Mouse (Mus musculus): ENCODE measurements around the gene Klk7. TPM values are rescaled to one million over a fixed set of nuclear protein-coding genes. Genes with fewer than 3 reads are reported as not detected.

The Klk7 gene
- polyA plus RNA-seq, 1 experiment from 2014 or later = not detected

DNA sequence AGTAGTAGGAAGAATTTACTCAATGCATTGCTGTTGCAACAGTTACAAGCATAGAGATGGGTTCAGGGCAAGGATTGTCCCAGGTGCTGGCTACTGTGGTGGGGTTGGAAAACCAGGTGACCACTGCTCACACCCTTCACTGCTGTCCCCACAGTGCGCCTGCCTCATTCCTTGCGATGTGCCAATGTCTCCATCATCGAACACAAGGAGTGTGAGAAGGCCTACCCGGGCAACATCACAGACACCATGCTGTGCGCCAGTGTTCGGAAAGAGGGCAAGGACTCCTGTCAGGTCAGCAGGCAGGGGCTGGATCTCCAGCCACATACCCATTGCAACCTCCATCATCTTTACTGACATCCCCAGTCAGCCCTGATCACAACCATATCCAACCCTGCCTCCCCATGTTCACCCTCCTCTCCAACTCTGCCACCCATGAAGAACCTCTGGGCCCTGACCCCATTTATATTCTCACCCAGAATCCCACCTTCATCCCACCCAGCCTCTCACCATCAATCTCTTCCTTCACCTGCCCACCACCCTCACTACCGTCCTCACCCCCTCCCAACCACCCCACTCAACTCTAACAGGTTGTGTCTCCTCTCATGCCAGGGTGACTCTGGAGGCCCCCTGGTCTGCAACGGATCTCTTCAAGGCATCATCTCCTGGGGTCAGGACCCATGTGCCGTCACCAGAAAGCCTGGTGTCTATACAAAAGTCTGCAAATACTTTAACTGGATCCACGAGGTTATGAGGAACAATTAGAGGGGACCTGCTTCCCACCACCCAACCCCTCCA is 32.7 kb upstream of the Klk7 start:
- H3K27ac ChIP-seq = no peak overlapping the region
- no peak overlapping the region for H3K9ac ChIP-seq
- no peak overlapping the region for H3K4me2 ChIP-seq (replicated peaks)
- peaks cover 7% of the 10 kb centered on the region; the same call in 1 of the 2 replicates for H3K27me3 ChIP-seq (replicated peaks)
- no peak overlapping the region for H3K4me3 ChIP-seq
- peaks cover 7% of the 10 kb centered on the region; the same call in 1 of the 2 replicates for H3K4me1 ChIP-seq
- no peaks in the 10 kb centered on the region for H3K9me3 ChIP-seq
- H3K36me3 ChIP-seq = no peaks in the 10 kb centered on the region
- 85% methylated on average over 10 of the region's 10 CpGs for WGBS
- no peak for ATAC-seq (ENCODE audit: low FRiP score, low read depth)

DNA sequence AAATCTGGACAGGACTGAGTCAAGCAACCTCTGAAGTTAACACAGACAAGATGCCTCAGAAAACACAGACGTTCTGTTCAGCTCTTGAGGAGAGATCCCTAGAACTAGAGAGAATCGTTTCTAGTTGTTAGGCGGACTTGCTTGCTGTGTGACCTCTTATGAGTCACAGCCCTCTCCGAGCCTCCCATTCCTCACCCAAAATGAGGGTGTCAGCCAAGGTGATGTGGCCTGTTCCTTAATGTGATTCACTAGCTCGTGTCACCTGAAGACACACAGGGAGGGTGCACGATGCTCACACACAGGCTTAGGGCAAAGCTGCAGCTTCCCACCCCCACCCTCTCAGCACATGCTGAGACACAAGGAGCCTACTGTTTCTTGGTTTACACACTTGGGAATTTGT is 30.9 kb upstream of the Klk7 start:
- no peak overlapping the region for H3K9ac ChIP-seq
- ATAC-seq (ENCODE audit: low FRiP score, low read depth) = no peak
- H3K4me2 ChIP-seq (replicated peaks) = no peak overlapping the region
- H3K4me3 ChIP-seq = no peak overlapping the region
- no peaks in the 10 kb centered on the region for H3K36me3 ChIP-seq
- WGBS = 76% methylated on average over 6 of the region's 6 CpGs
- H3K9me3 ChIP-seq = no peaks in the 10 kb centered on the region
- peaks cover 7% of the 10 kb centered on the region; the same call in 1 of the 2 replicates for H3K4me1 ChIP-seq
- no peak overlapping the region for H3K27ac ChIP-seq
- H3K27me3 ChIP-seq (replicated peaks) = peaks cover 8% of the 10 kb centered on the region; the same call in 1 of the 2 replicates

DNA sequence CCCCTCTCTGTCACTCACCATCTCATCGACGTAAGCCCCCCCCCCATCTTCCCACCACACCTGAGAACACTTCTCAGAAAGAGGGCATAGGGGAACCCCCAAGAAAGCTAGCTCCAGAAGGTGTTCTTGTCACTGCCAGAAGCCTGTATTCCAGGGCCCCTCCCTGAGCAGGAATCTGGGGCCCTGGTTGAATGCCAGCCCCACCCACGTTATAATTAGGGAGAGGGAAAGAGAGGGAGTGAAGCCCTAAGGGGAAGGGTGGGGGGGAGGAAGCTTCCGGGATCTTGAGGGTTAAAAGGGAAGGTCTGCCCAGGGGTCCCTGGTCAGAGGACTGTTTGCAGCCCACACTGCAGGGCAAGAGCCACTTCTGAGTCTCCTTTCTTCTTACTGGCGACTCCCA is 30.3 kb upstream of the Klk7 start, which contains the start of gene Klk10:
Gene Klk10 (plus strand): TSS at position 290 of the 400 bp plus-strand sequence.
- Histone ChIP-seq H3K4me3 (no peak within 1 kb of the TSS), H3K4me1 (peaks cover 7% of the 10 kb centered on the region; the same call in 1 of the 2 replicates), H3K4me2 (replicated peaks) (no peak within 1 kb of the TSS), H3K9ac (no peak within 1 kb of the TSS), H3K27ac (no peak within 1 kb of the TSS), H3K9me3 (no peaks in the 10 kb centered on the region), H3K27me3 (replicated peaks) (peaks cover 8% of the 10 kb centered on the region; the same call in 1 of the 2 replicates), H3K36me3 (no peaks in the 10 kb centered on the region)
- WGBS = 54% methylated on average over 5 of the region's 5 CpGs
- ATAC-seq (ENCODE audit: low FRiP score, low read depth) = no peak

DNA sequence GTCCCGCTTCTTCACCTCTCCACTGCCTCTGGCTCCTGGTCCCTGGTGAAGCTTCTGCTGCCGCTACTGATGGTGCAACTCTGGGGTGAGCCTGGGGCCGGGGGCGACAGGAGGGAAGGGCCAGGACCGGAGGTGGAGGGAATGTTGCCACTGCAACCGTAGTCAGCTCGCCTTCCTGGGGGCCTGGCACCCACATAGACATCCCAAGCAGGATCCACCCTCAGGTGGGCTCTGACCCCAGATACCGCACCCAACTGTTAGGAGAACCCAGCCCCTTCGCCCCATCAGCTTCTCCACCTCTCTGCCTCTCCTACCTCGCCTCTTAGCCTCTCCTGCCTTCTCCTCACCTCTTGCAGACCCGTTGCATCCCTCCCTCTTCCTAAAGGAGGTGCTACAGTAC is 29.6 kb upstream of the Klk7 start:
- peaks cover 8% of the 10 kb centered on the region; the same call in 1 of the 2 replicates for H3K27me3 ChIP-seq (replicated peaks)
- no peak overlapping the region for H3K9ac ChIP-seq
- no peak overlapping the region for H3K4me3 ChIP-seq
- H3K4me2 ChIP-seq (replicated peaks) = no peak overlapping the region
- no peak overlapping the region for H3K27ac ChIP-seq
- H3K9me3 ChIP-seq = no peaks in the 10 kb centered on the region
- H3K4me1 ChIP-seq = peaks cover 7% of the 10 kb centered on the region; the same call in 1 of the 2 replicates
- H3K36me3 ChIP-seq = no peaks in the 10 kb centered on the region
- WGBS = 89% methylated on average over 11 of the region's 11 CpGs
- ATAC-seq (ENCODE audit: low FRiP score, low read depth) = no peak

DNA sequence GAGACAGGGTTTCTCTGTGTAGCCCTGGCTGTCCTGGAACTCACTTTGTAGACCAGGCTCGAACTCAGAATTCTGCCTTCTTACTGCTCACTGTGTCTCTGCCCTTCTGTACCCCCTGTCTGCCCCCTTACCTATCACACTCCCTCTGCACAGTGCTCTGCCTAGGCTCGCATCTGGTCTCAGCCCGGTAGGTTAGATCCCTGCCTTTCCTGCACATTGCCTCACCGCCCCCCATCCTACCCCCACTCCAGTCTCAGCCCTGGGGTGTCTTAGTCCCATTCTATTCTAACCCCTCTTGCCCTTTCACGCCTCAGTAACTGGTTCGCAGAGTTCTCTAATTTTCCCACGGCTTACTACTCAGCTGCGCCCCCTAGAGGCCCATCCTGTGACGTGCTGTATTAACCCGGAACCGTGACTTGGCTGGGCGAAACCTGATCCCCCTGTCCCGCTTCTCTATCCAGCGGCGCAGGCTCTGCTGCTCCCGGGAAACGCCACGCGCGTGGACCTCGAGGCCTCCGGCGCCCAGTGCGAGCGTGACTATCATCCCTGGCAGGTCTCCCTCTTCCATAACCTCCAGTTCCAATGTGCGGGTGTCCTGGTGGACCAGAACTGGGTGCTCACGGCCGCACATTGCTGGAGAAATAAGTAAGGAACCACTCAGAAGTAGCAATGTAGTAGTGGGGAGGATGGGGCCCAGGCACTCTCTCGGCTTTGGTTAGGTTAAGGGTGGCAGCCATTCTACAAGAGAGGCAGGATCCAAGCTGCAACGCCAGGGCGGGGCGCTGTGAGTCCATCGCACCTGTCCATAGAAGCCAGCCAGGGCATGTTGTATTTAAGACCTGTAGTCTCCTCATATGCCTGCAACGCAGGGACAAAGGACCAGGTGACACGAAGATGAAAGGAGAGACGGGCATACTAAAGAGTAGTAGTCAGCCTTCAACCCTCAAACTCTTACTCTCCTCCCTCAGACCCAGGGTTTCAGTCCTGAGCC is 28.5 kb upstream of the Klk7 start:
- peak; percentile 69 for ATAC-seq (ENCODE audit: low FRiP score, low read depth)
- H3K4me2 ChIP-seq (replicated peaks) = peak overlapping the region; percentile 64
- no peaks in the 10 kb centered on the region for H3K9me3 ChIP-seq
- WGBS = 9% methylated on average over 36 of the region's 36 CpGs
- peaks cover 7% of the 10 kb centered on the region; the same call in 1 of the 2 replicates for H3K4me1 ChIP-seq
- H3K4me3 ChIP-seq = peak overlapping the region; percentile 19; the same call in 1 of the 2 replicates
- H3K36me3 ChIP-seq = no peaks in the 10 kb centered on the region
- peak overlapping the region; percentile 38; the same call in 1 of the 2 replicates for H3K9ac ChIP-seq
- no peak overlapping the region for H3K27ac ChIP-seq
- H3K27me3 ChIP-seq (replicated peaks) = peaks cover 8% of the 10 kb centered on the region; the same call in 1 of the 2 replicates

DNA sequence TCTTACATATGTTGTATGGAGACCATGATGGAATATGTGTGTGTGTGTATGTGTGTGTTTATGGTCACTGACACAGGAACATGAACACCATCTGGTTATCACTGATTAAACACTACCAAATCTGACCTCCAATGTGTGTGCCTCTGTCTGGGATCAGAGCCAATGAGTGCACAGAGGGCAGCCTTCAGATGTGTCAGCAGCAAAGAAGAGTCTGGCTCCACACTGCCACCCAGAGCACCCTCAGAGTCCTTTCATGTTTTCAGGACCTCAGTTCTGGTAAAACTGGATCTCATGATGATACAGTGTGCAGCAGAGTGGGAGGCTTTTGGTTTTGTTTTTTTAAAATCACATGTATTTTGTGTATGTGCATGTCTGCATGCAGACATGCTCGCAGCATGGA is 25.8 kb upstream of the Klk7 start:
- Histone ChIP-seq H3K4me3 (no peak overlapping the region), H3K27ac (no peak overlapping the region), H3K9ac (no peak overlapping the region), H3K4me1 (peaks cover 7% of the 10 kb centered on the region; the same call in 1 of the 2 replicates), H3K36me3 (no peaks in the 10 kb centered on the region), H3K27me3 (replicated peaks) (peaks cover 8% of the 10 kb centered on the region; the same call in 1 of the 2 replicates), H3K4me2 (replicated peaks) (no peak overlapping the region), H3K9me3 (no peaks in the 10 kb centered on the region)
- no peak for ATAC-seq (ENCODE audit: low FRiP score, low read depth)
- WGBS = 85% methylated on average over 1 of the region's 1 CpGs

DNA sequence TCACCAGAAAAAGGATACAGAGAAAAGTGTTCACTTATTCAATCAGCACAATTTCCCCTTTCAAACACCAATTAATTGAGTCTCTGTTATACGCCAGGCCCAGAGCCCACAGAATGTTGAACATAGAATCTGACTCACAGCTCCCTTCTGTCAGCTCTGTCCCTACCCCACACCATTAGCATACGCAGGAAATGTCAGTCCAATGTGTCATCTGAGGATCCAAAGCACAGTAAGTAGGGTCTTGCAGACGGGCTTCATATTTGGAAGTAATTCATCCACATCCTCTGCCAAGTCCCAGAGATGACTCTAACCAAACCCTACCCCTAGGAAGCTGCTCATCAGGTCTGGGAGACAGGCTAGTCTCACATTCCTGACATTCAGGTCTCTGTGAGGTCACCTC is 23.0 kb upstream of the Klk7 start:
- no peak overlapping the region for H3K4me3 ChIP-seq
- WGBS = 79% methylated on average over 3 of the region's 3 CpGs

DNA sequence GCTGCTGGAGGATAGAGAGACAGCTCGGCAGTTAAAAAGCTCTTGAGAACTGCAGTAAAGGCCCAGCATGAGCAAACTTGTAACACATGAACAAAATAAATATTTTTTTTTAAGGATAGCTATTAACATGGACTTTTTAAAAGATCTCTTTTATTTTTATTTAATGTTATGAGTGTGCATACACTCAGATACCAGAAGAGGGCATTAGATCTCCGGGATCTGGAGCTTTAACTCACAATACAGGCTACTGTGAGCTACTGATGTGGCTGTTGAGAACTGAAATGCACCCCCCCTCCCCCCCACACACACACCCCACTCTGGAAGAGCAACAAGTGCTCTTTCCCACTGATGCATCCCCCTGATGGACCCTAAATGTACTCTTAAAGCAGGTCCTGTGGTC is 21.8 kb upstream of the Klk7 start:
- no peak overlapping the region for H3K9ac ChIP-seq
- H3K4me3 ChIP-seq = no peak overlapping the region
- H3K36me3 ChIP-seq = no peaks in the 10 kb centered on the region
- no peaks in the 10 kb centered on the region for H3K27me3 ChIP-seq (replicated peaks)
- H3K4me1 ChIP-seq = no peaks in the 10 kb centered on the region
- ATAC-seq (ENCODE audit: low FRiP score, low read depth) = no peak
- H3K4me2 ChIP-seq (replicated peaks) = no peak overlapping the region
- H3K27ac ChIP-seq = no peak overlapping the region
- H3K9me3 ChIP-seq = no peaks in the 10 kb centered on the region
- 79% methylated on average over 2 of the region's 2 CpGs for WGBS

More for the DNA sequence above, 23.0 kb upstream of the Klk7 start:
- H3K27ac ChIP-seq = no peak overlapping the region
- no peaks in the 10 kb centered on the region for H3K4me1 ChIP-seq
- H3K9ac ChIP-seq = no peak overlapping the region
- no peaks in the 10 kb centered on the region for H3K9me3 ChIP-seq
- ATAC-seq (ENCODE audit: low FRiP score, low read depth) = no peak
- no peak overlapping the region for H3K4me2 ChIP-seq (replicated peaks)
- no peaks in the 10 kb centered on the region for H3K36me3 ChIP-seq
- H3K27me3 ChIP-seq (replicated peaks) = peaks cover 4% of the 10 kb centered on the region; the same call in 1 of the 2 replicates

DNA sequence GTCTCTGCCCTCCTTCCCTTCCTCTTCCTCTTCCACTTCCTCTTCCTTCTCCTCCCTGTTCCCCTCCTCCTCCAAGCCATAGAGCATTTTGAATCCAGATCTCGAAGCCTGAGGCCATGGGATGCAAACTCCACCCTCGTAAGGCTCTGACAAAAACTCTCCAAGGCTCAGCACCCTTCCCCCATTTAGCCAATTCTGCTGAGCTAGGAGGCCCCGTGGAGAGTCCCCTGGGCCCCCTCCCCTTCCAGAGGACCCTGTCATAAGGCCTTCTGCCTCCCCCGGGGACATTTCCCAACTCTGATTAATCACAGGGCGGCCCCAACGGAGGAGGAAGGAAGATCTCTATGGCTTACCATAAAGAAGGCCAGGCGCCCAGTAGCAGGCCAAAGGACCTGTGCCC is 19.5 kb upstream of the Klk7 start, which contains the start of gene Klk9:
Gene Klk9 (plus strand): TSS at position 301 of the 400 bp plus-strand sequence.
- Histone ChIP-seq H3K36me3 (no peaks in the 10 kb centered on the region), H3K4me2 (replicated peaks) (no peak within 1 kb of the TSS), H3K27me3 (replicated peaks) (peaks cover 11% of the 10 kb centered on the region), H3K9me3 (no peaks in the 10 kb centered on the region), H3K4me3 (no peak within 1 kb of the TSS), H3K9ac (no peak within 1 kb of the TSS), H3K27ac (no peak within 1 kb of the TSS), H3K4me1 (peaks cover under 1% of the 10 kb centered on the region)
- WGBS = 77% methylated on average over 7 of the region's 7 CpGs
- no peak for ATAC-seq (ENCODE audit: low FRiP score, low read depth)

DNA sequence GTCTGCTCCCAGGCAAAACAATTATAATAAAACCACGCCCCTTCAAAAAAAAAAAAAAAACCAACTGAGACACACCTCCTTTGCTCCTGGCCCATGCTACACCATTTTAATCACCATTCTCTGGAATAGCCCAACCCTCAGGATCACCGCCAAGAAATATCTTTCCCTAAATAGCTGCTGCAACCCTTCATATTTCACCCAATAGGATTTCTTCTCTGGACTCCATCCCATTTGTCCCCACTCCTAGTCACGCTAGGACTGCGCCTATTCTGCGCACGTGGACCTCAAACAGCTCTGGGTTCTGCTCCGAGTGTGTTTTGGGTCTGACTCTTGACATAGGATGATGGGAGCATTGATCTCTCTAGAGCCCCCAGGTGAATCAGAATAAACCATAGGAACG is 14.7 kb upstream of the Klk7 start:
- H3K27me3 ChIP-seq (replicated peaks) = peaks cover 31% of the 10 kb centered on the region
- no peaks in the 10 kb centered on the region for H3K36me3 ChIP-seq
- H3K9me3 ChIP-seq = no peaks in the 10 kb centered on the region
- 5% methylated on average over 8 of the region's 8 CpGs for WGBS
- no peak overlapping the region for H3K27ac ChIP-seq
- H3K4me2 ChIP-seq (replicated peaks) = peak overlapping the region; percentile 77
- H3K4me1 ChIP-seq = peaks cover 3% of the 10 kb centered on the region
- ATAC-seq (ENCODE audit: low FRiP score, low read depth) = no peak
- peak overlapping the region; percentile 39; the same call in 1 of the 2 replicates for H3K4me3 ChIP-seq
- no peak overlapping the region for H3K9ac ChIP-seq

DNA sequence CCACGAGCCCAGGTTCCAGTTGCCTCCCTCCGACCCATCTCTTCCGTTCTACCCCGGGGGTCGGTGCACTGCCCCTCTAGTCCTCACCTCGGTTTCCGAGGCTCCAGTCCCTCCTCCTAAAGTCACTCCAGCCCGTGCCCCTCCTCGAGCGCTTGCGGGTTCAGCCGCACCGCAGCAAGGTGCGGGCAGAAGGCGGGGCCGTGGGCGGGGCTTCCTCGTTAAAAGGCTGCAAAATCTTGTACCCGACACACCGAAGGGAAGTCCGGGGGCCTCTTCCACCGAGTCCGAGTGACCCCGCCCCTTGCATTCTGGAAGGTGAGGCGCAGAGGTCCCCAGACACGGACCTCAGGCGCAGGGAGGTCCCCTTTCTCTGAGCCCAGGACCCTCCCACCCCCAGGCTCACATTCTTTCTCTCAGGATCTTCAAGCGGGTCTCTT is 13.7 kb upstream of the Klk7 start, which contains the start of gene Klk8:
Gene Klk8 (plus strand): TSS at position 245 of the 437 bp plus-strand sequence.
- peak; percentile 26; the same call in 1 of the 2 replicates for ATAC-seq (ENCODE audit: low FRiP score, low read depth)
- Histone ChIP-seq H3K36me3 (no peaks in the 10 kb centered on the region), H3K27ac (no peak within 1 kb of the TSS), H3K4me1 (peaks cover 3% of the 10 kb centered on the region), H3K4me2 (replicated peaks) (peak within 1 kb of the TSS; percentile 77), H3K9ac (peak within 1 kb of the TSS; percentile 38; the same call in 1 of the 2 replicates), H3K4me3 (peak within 1 kb of the TSS; percentile 39), H3K9me3 (no peaks in the 10 kb centered on the region), H3K27me3 (replicated peaks) (peaks cover 31% of the 10 kb centered on the region)
- WGBS = 1% methylated on average over 28 of the region's 28 CpGs

Data from neural tube, embryonic 12.5 days (tissue).